ENCODE assay signal across 18 mouse cellular contexts in genomic region chr9:105665269-105665668, GRCm38 (mm10). TPM values are rescaled to one million over a fixed set of nuclear protein-coding genes. Genes with fewer than 3 reads are reported as not detected.
A peak's percentile ranks its signal among the peaks of the same experiment; 100 is the strongest.
DNase-seq lines count a peak whose midpoint lies in the region; ATAC-seq and TF ChIP-seq lines count a peak whose summit lies in the region.
"Had no signal": no experiment of that assay in that cellular context is flagged by ENCODE, and none has a peak within 500 bp of the region (broad histone marks: within the 10 kb centered on the region; RNA-seq: fewer than 3 reads in every experiment).

No protein-coding gene starts in this region.

- DNase-seq in lung, postnatal 0 days (ENCODE audit: low spot score) = peak; percentile 20
- no peak for DNase-seq in lung, adult 18-20 months
- no peak for DNase-seq in stomach, postnatal 0 days (ENCODE audit: low spot score)
- no peak for DNase-seq in gastrocnemius, postnatal 14 days
- no peak for DNase-seq in ovary, postnatal 36 days (ENCODE audit: low spot score)
- DNase-seq: adrenal gland, postnatal 14 days; cerebellum, adult 18-20 months; cerebellum, adult 9-11 months; cerebellum, postnatal 36 days; heart, adult 18-20 months had no signal

- H3K9me3 ChIP-seq in lung, postnatal 0 days (ENCODE audit: low read length) = no peaks in the 10 kb centered on the region
- no peaks in the 10 kb centered on the region for H3K9me3 ChIP-seq in embryonic facial prominence, embryonic 15.5 days (replicated peaks)
- H3K9me3 ChIP-seq in limb, embryonic 15.5 days = no peaks in the 10 kb centered on the region
- H3K9me3 ChIP-seq in stomach, postnatal 0 days (ENCODE audit: control insufficient read depth, low read length) = no peaks in the 10 kb centered on the region
- H3K9me3 ChIP-seq in kidney, embryonic 14.5 days (ENCODE audit: control insufficient read depth, low read length) = no peaks in the 10 kb centered on the region
- H3K9me3 ChIP-seq: forebrain, embryonic 13.5 days; heart, embryonic 10.5 days; heart, embryonic 15.5 days; hindbrain, embryonic 10.5 days had no signal

- TF ChIP-seq EP300 in lung, postnatal 0 days (IDR thresholded peaks at IDR 0.05) = no peak
- TF ChIP-seq EP300 in stomach, postnatal 0 days (optimal IDR thresholded peaks at IDR 0.05) = no peak

- intact Hi-C loops in gastrocnemius, postnatal 14 days (cut with DNase I; ENCODE audit: low total_unique reads) = loop anchor here (10.0 kb wide), 1 partner anchor 1200 kb away; no protein-coding TSS in a partner anchor

- no peak overlapping the region for H3K9ac ChIP-seq in lung, postnatal 0 days (replicated peaks; ENCODE audit: low read depth)
- no peak overlapping the region for H3K9ac ChIP-seq in embryonic facial prominence, embryonic 15.5 days
- H3K9ac ChIP-seq in limb, embryonic 15.5 days = no peak overlapping the region
- H3K9ac ChIP-seq in stomach, postnatal 0 days (ENCODE audit: low read length) = no peak overlapping the region
- no peak overlapping the region for H3K9ac ChIP-seq in kidney, embryonic 14.5 days (ENCODE audit: low read depth, low read length)
- H3K9ac ChIP-seq: forebrain, embryonic 13.5 days; heart, embryonic 15.5 days; hindbrain, embryonic 14.5 days had no signal

- H3K27ac ChIP-seq in lung, postnatal 0 days (ENCODE audit: low read length) = no peak overlapping the region
- H3K27ac ChIP-seq in embryonic facial prominence, embryonic 15.5 days (replicated peaks) = peak overlapping the region; percentile 29; the same call in 1 of the 2 replicates
- H3K27ac ChIP-seq in limb, embryonic 15.5 days = no peak overlapping the region
- peak overlapping the region; percentile 61 for H3K27ac ChIP-seq in stomach, postnatal 0 days (replicated peaks)
- no peak overlapping the region for H3K27ac ChIP-seq in kidney, embryonic 14.5 days (ENCODE audit: low read depth, low read length)
- H3K27ac ChIP-seq: forebrain, embryonic 13.5 days; heart, embryonic 10.5 days; heart, embryonic 15.5 days; hindbrain, embryonic 10.5 days; hindbrain, embryonic 14.5 days had no signal

- 74% methylated on average over 7 of the region's 7 CpGs for WGBS in lung, postnatal 0 days
- 73% methylated on average over 7 of the region's 7 CpGs for WGBS in embryonic facial prominence, embryonic 15.5 days
- WGBS in limb, embryonic 15.5 days = 76% methylated on average over 7 of the region's 7 CpGs
- WGBS in stomach, postnatal 0 days = 71% methylated on average over 7 of the region's 7 CpGs
- WGBS in kidney, embryonic 14.5 days = 94% methylated on average over 7 of the region's 7 CpGs

- no peaks in the 10 kb centered on the region for H3K27me3 ChIP-seq in lung, postnatal 0 days (replicated peaks; ENCODE audit: insufficient read depth, low read length)
- no peaks in the 10 kb centered on the region for H3K27me3 ChIP-seq in embryonic facial prominence, embryonic 15.5 days
- H3K27me3 ChIP-seq in limb, embryonic 15.5 days = no peaks in the 10 kb centered on the region
- no peaks in the 10 kb centered on the region for H3K27me3 ChIP-seq in stomach, postnatal 0 days (ENCODE audit: control insufficient read depth, insufficient read depth, low read length)
- H3K27me3 ChIP-seq in kidney, embryonic 14.5 days (ENCODE audit: control insufficient read depth, insufficient read depth, low read length) = no peaks in the 10 kb centered on the region
- H3K27me3 ChIP-seq: forebrain, embryonic 13.5 days; heart, embryonic 15.5 days had no signal

- H3K36me3 ChIP-seq in lung, postnatal 0 days (ENCODE audit: insufficient read depth, low read length) = peaks cover 23% of the 10 kb centered on the region
- H3K36me3 ChIP-seq in embryonic facial prominence, embryonic 15.5 days = peaks cover 60% of the 10 kb centered on the region
- H3K36me3 ChIP-seq in limb, embryonic 15.5 days = peaks cover 74% of the 10 kb centered on the region
- H3K36me3 ChIP-seq in stomach, postnatal 0 days (ENCODE audit: control insufficient read depth, insufficient read depth, low read length) = peaks cover 19% of the 10 kb centered on the region
- peaks cover 71% of the 10 kb centered on the region for H3K36me3 ChIP-seq in kidney, embryonic 14.5 days (ENCODE audit: control insufficient read depth, insufficient read depth, low read length)

- no peak overlapping the region for H3K4me3 ChIP-seq in lung, postnatal 0 days (ENCODE audit: low read depth, low read length)
- no peak overlapping the region for H3K4me3 ChIP-seq in embryonic facial prominence, embryonic 15.5 days (replicated peaks)
- no peak overlapping the region for H3K4me3 ChIP-seq in limb, embryonic 15.5 days
- H3K4me3 ChIP-seq in stomach, postnatal 0 days (ENCODE audit: low read depth, low read length) = no peak overlapping the region
- H3K4me3 ChIP-seq in kidney, embryonic 14.5 days (ENCODE audit: low read length) = no peak overlapping the region
- H3K4me3 ChIP-seq: forebrain, embryonic 13.5 days; heart, embryonic 10.5 days; heart, embryonic 15.5 days; hindbrain, embryonic 10.5 days had no signal

- H3K4me1 ChIP-seq in lung, postnatal 0 days (ENCODE audit: insufficient read depth, low read depth, low read length) = no peaks in the 10 kb centered on the region
- H3K4me1 ChIP-seq in embryonic facial prominence, embryonic 15.5 days = no peaks in the 10 kb centered on the region
- H3K4me1 ChIP-seq in limb, embryonic 15.5 days = 0 out of 2 replicates have a peak, but pooled peaks cover 5% of the 10 kb centered on the region
- no peaks in the 10 kb centered on the region for H3K4me1 ChIP-seq in stomach, postnatal 0 days (replicated peaks; ENCODE audit: control insufficient read depth, insufficient read depth)
- H3K4me1 ChIP-seq in kidney, embryonic 14.5 days (ENCODE audit: control insufficient read depth, insufficient read depth, low read length) = no peaks in the 10 kb centered on the region
- H3K4me1 ChIP-seq: forebrain, embryonic 13.5 days; heart, embryonic 10.5 days; heart, embryonic 15.5 days; hindbrain, embryonic 10.5 days had no signal

- peak; percentile 79 for ATAC-seq in lung, postnatal 0 days
- ATAC-seq in embryonic facial prominence, embryonic 15.5 days (ENCODE audit: insufficient number of reproducible peaks, low FRiP score, low TSS enrichment, low read depth) = peak; percentile 60; the same call in 1 of the 2 replicates
- peak; percentile 73; the same call in 1 of the 2 replicates for ATAC-seq in limb, embryonic 15.5 days (ENCODE audit: insufficient number of reproducible peaks, low FRiP score, low TSS enrichment, low read depth)
- 0 out of 2 replicates have a peak, but pooled peaks have one; percentile 60 for ATAC-seq in stomach, postnatal 0 days (ENCODE audit: low FRiP score, low TSS enrichment)
- no peak for ATAC-seq in kidney, embryonic 14.5 days (ENCODE audit: low FRiP score, low TSS enrichment)
- ATAC-seq: forebrain, embryonic 13.5 days had no signal

- no peak overlapping the region for H3K4me2 ChIP-seq in lung, postnatal 0 days (replicated peaks; ENCODE audit: low read depth, low read length)
- H3K4me2 ChIP-seq in embryonic facial prominence, embryonic 15.5 days (replicated peaks) = no peak overlapping the region
- no peak overlapping the region for H3K4me2 ChIP-seq in limb, embryonic 15.5 days
- H3K4me2 ChIP-seq in stomach, postnatal 0 days (replicated peaks; ENCODE audit: low read depth) = no peak overlapping the region
- no peak overlapping the region for H3K4me2 ChIP-seq in kidney, embryonic 14.5 days (replicated peaks; ENCODE audit: low read depth, low read length)
- H3K4me2 ChIP-seq: forebrain, embryonic 13.5 days; heart, embryonic 15.5 days; hindbrain, embryonic 14.5 days had no signal

- no peak for TF ChIP-seq CTCF in lung, postnatal 0 days (IDR thresholded peaks at IDR 0.05)
- TF ChIP-seq CTCF in stomach, postnatal 0 days (IDR thresholded peaks at IDR 0.05; ENCODE audit: low read depth) = no peak

RNA-seq across cellular contexts. Expression of gene Pik3r4, which starts 22.5 kb away (rescaled TPM):
- polyA plus RNA-seq in lung, postnatal 0 days (2015; fragmentation: Nextera tagmentation; extraction: Ambion mirVana) = 16.4 and 17.6 TPM in 2 replicates
- 22.5 and 24.3 TPM in 2 replicates for polyA plus RNA-seq in embryonic facial prominence, embryonic 15.5 days (2015; fragmentation: Nextera tagmentation; extraction: Ambion mirVana)
- 17.0 and 20.5 TPM in 2 replicates for polyA plus RNA-seq in limb, embryonic 15.5 days (2015; fragmentation: Nextera tagmentation; extraction: Ambion mirVana)
- polyA plus RNA-seq in stomach, postnatal 0 days (2015; fragmentation: Nextera tagmentation; extraction: Ambion mirVana) = 10.0 and 10.4 TPM in 2 replicates
- 10 to 100 TPM; 10.9 to 11.6 TPM for total RNA-seq in gastrocnemius, postnatal 14 days (2021)
- polyA plus RNA-seq in kidney, embryonic 14.5 days (2014; fragmentation: Nextera tagmentation; extraction: Ambion mirVana) = 13.8 and 26.8 TPM in 2 replicates

Comparison
In these comparisons a context has a peak if more than half of its experiments do, and no peak if none do; other contexts are left out.
1. H3K27ac ChIP-seq: peak in embryonic facial prominence, embryonic 15.5 days (single experiment) and stomach, postnatal 0 days (single experiment); none in lung, postnatal 0 days (single experiment), limb, embryonic 15.5 days (single experiment) and kidney, embryonic 14.5 days (single experiment).